Mouse (Mus musculus) small intestine, adult 2 months (tissue): ENCODE data around the gene Snd1.

ENCODE experiments used
- CTCF ChIP-seq: fragments of 200-500 bp; IDR thresholded peaks from 2 replicates; pipeline ENCODE4 v1.5.1; 2012; ENCODE audit warnings: low read depth, mild to moderate bottlenecking, control low read depth, inconsistent platforms, low read length, moderate library complexity, mixed read lengths; ENCODE audit not compliant: insufficient replicate concordance, insufficient read length; ENCODE audit errors: extremely low read depth
- POLR2A ChIP-seq: fragments of 200-500 bp; IDR thresholded peaks from 2 replicates; pipeline ENCODE4 v1.6.1; 2012; ENCODE audit warnings: low read depth, mild to moderate bottlenecking, control low read depth, inconsistent platforms, low read length, moderate library complexity

- TF ChIP-seq POLR2A, result no peak
- TF ChIP-seq CTCF, result no peak
These were observed 326.0 kb downstream of the Snd1 start for GRCm38 (mm10) chr6:28800976-28801375.
